Mouse (Mus musculus): ENCODE measurements around the gene AU040320.

Gene AU040320

DNA sequence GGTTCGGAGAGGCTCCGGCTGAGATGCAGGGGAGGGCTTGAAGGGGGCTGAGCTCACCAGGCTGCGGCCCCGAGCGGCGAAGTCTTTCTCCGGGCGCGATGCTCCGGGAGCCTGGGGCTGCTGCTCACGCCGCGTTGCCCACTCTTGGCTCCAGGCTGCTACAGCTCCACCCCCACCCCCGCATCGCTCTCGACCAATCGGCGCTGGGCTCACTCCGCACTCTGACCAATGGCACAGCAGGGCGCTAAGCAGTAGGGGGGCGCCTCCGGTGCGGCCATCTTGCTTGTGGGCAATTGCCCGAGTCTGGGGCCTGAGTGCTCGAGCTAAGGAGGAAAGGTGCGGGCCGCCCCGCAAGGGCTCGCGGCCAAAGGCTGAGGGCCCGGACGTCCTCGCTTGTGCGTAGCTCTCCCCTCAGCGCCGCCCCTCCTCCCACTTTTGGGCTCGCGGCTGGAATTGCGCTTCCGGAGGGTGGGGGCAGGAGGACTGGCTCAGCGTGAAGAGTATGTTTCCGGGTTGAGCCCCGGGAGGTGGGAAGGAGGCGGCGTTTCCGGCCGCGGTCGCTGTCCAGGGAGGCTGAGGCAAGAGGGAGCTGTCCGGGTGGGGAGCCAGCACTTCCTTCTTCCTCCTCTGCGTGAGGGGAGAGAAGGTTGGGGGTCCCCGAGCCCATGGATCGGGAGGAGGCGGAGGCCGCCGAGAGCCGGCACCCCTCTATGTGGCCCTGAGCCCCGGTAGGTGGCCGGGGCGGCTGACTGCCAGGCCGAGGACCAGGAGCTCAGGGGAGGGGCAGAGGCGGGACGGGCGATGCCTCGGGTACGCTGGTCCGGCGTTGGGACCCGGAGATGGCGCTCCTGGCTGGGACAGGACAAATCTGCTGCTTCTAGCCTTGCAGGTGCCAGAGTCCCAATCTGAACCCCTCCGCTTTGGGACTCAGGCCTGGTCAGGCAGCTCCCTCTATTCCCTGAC is at the start of gene AU040320, which contains the start of gene Ncdn:
Gene AU040320, plus strand, starts transcription at position 277 of the 963 bp plus-strand sequence.
Gene Ncdn, minus strand, starts transcription at position 171 of the 963 bp plus-strand sequence.
- DNase-seq = peak; percentile 97

DNA sequence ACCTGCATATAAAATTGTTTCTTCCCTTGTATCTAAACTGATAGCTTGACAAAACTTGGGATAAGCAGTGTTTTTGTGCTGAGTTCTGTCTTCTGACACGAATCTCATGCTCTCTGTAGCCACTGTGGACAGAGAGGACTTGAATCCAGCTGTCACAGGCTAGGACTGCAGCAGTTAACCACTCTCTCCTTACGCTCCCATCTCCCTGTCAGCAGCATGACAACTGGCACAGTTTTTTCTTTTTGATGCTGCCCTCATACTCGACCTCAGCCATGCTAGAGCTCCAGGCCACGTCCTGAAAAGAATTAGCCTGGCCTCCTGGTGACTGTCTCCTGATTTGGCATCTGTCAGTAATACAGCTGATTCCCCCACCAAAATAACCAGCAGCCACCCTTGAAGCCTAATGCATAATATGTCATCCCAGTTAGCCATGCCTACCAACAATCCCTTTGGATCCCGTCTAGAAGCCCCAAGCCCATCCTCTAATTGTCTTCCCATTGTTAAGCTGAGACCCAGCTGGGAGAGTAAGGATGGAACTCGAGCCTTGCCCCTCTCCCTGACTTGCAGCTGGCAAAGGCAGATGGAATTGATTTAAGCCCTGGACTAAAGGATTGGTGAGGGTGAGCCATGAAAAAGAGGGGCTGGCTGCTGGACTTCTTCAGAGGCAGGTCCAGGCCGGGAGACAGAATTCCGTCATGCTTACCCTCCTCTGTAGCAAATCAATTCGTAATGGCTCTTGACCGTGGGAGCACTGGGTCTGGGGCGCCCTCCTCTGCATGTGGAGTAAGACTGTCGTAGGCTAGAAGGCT is 46.5 kb upstream of the AU040320 start:
- no peak for DNase-seq

DNA sequence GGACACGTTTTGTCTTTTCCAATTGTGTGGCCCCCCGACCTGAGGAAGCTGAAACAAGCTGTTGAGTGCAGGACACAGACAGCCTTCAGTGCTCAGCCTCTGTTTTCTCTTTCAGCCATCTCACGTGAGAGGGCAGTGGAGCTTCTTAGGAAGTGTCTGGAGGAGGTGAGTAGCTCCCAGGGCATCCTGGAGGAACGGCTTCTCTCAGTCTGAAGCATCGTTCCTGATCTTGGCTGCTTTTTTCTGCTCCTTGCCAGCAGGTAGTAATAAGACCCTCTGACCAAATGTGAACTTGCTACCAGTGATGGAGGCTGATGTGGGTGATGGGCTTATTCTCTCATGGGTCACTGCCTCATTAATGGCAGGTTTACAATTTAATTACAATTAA is 45.9 kb upstream of the AU040320 start:
- DNase-seq = no peak

DNA sequence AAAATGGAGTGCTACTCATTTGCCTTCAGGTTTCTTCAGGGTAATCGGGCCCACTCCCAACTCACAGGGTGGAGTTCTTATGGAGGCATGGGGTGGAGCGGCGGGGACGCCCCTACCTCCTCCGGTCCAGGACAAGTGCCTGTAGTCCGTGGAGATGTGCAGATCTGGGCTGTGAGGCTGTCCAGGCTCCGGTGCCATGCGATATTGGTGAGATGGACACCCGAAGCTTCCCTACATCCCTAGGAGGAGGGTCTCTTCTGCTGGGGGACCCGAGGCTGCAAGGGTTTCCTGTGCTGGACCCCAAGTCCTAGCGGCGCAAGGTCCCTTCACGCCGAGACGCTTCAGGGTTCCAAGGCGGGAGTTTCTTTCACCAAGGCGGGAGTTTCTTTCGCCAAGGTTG is 21.2 kb upstream of the AU040320 start:
- no peak for DNase-seq

DNA sequence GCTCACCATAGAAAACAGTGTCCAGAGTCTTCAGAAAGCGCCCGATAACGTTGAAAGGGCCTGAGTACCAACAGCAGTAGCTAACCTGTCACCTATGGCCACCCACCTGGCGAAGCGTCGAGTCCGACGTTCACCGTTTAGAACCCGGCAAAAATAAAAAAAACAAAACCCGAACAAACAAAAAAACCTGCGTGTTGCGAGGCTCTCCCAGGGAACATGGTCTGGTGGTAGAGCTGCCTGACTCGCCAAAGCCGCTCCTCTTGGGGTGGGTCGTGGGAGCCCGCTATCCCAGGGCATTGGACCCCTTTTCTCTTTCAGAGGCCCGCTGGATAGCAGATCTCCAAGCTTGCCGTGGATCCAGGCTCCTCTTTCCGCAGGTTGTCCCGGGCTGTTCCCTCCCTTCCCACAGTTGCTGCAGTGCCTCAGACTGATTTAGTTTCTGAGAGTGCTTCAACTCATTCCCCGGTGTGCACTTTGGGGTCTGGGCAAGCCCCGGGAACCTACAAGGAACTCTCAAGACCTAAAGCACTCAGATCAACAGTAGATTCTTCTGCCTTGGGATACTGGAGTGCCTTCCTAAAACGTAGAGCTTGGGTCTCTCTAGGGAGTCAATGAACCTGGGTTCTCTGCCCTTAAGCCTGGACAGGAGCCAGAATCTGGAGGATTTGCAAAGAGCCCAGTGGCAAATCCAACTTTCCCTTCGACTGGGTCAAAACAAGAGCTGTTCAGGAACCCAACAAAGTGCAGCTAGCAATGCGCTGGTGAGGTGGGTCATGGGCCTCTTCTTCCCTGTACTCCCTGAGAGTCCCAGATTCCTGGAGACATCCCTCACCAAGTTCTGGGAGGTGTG is 20.6 kb upstream of the AU040320 start:
- DNase-seq = no peak

DNA sequence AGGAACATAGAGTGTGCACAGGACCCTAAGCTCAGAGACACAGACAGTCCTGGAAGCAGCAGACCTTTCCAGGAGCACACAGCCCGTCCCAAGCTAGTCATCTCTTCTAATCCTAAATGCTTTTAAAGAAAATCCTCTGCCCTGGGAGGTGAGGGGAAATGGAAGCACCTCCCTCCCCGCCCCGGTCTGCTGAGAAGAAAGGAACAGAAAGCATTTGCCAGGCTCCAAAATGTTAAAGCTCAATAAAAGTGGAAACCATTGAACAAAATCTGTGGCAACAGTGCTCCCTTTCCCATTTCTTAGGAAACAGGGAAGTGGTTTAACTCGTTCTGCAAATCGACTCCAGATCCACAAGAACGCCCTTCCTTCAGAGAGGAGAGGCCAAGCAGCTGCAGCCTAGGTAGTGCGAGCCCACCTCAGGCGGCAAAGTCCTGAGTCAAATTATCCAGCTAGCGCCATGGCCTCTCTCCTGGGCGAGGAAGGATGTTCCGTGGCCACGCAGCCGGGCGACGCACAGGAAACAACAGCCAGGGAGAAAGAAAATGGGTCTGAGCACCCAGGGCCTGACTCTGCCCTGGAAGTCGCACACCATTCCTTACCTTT is 19.2 kb upstream of the AU040320 start:
- DNase-seq = no peak

DNA sequence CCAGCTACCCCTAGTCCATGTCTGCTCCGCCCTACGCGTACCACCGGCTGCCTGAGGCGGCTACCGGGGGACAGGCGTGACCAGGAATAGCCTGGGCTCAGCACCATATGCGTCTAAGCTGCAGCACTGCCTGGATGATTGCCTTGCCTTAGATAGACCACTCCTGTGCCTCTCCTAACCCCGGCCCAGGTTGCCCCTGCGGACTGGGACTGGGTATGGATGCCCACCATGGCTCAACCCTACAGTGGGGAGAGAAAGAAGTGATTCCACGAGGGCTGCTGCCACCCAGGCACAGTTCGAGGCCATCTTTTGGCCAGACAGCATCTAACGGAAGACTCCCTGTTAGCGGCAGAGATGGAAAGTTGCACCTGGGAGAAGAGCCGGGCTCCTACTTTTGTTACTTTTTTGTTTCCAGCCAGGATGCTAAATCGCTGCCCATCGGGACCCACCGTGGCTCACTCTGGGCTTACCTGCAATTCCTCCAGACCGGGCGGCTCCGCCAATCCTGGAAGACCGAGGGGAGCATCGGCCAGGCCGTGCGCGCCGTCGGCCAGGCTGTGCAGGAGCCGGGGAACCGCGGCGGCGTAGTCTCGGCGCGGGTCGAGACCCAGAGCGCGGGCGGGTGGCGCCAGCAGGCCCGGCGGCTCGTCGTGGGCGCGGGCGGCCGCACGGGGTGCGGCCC is 18.5 kb upstream of the AU040320 start:
- DNase-seq = no peak

DNA sequence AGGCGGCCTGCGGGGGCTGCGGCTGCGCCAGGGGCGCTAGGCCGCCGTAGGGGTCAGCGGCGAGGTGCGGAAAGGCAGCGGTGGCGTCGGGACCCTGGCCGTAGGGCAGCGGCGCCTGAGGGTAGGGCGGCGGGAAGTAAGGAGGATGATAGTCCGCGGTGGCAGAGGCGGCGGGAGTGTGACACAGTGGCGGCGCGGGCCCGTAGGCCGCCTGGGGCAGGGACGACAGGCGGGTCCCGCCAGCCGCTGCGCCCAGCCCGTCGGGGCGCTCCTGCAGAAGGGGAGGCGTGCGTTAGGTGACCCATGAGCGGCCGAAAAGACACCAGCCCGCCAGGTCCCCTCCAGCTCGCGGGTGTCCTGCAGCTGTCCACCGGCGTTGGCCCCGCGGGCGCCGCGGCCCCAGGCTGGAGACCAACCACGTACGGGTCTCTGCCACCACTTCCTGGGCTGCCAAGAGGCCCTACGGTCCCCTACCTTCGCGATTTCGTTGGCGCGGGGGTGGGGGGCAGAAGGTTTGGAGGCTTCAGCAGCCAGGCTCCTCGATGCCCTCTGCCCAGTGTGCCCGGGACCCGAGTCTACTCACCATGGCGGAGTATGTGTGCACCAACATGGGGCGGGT is 17.9 kb upstream of the AU040320 start:
- DNase-seq = no peak

DNA sequence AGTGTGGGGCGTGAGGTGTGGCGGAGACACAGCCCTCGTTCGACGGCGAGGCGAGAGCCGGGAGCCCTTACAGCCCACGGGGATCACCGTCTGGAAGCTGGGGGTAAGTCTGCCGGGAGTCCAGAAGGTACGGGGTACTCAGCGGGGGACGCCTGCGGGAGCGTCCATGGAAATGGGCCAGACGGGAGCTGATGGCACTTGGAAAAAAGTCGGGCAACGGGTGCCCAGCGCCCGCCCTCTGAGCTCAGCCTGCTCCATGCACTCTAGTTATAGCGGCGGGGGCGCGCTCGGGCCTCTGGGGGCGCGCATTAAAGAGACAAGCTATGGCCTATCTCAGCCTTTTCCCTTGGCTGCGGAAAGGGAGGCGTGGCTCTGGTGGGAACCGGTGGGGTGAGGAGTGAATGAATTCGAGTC is 17.3 kb upstream of the AU040320 start, which contains the start of gene Tfap2e:
Gene Tfap2e, minus strand, starts transcription at position 240 of the 414 bp plus-strand sequence.
- DNase-seq = no peak

DNA sequence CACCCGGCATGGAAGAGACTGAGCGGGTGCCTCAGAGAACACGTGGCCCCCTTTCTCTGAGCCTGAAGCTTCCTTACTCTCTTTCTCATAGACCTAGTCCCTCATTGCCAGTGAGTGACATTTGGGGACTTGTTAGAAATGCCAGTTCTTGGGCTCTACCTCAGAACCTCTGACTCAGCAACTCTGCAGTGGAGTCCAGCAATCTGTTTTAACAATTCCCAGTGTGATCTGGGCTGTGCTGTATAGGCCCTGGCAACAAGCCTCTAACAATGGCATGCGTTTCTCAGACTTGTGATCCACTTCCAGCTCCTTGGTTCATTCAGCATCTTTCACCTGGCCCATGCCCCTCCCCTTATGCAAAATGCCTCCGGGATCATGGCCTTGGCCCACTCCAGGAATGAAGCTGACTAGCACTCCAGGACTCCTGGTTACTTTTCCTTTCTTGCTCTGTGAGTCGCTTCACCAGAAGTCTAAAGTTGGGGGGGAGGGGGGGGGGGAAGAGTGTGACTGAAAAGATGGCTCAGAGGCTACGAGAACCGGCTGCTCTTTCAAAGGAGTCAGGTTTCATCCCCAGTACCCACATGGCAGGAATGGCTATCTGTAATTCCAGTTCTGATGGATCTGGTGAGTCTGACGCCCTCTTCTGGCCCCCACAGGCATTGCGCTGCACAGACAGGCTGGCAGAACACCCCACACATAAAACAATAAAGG is 13.2 kb upstream of the AU040320 start:
- no peak for DNase-seq

DNA sequence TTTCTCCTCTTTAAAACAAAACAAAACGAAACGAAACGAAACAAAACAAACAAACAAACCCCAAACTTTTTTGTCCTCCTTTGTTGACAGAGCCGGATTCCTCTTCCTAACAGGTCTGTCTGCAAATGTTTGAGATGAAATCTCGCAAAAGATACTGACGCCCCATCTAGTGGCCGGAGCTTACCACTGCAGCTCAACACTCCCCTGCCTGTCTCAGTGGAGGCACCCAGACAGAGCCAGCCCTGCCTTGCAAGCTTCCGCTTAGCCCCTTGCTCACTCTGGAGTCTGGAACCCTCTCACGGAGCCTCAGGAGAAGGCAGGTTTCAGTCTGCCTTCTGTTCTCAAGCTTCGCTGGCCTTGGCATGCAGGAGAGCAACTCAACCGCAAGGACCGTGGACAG is 11.9 kb upstream of the AU040320 start:
- peak; percentile 84 for DNase-seq

DNA sequence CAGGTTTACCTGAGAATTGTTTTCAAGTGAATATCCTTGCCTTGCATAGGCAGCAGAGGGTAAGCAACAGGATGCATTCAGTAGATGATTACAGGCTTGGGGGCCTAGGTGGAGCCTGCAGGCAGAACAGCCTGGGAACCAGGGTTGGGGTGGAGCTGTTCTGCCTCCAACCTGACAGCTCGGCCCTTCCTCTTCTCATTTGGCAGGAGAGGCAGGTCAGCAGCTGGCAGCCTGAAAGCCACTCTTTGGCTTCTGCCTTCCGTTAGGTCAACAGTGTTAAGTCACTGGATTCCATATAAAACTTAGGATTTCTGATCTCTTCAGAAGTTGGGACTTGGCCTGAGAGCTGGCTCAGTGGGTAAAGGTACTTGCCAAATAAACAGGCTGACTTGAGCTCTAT is 10.4 kb upstream of the AU040320 start:
- DNase-seq = no peak

DNA sequence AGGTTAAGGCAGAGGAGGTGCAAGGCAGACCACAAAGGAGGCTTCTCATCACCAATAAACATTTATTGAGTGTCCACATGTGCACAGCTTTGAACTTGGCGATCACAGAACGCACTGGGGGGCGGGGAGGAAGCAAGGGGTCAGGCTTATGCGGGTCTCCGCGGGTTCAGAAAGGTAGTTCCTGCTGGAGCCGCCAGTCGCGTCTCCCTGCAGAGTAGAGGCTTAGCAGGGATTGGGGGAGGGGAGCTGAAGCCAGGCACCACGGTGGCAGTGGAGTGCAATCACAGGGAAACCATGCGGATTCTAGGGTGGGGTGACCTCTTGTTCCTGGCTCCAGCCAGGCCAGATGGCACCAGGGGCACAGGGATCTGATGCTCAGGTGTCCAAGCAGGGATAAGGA is 9.6 kb upstream of the AU040320 start:
- no peak for DNase-seq

DNA sequence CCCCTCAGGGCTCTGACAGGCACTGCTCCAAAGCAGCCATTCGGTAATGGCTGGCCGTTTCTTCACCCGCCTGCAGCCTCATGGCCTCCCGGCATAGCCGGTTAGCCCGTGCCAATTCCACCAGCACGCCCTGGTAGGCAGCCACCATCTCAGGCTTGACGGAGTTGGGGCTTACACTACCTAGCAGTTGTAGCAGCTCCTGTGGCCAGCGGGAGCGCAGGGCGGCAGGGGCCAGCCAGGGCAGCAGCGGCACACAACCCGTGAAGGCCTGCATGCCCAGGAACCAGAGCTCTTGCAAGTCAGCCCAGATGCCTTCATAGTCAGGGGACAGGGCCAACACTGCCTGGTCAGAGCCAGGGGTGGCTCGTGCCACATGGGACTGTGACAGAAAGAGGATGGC is 8.5 kb upstream of the AU040320 start:
- no peak for DNase-seq

DNA sequence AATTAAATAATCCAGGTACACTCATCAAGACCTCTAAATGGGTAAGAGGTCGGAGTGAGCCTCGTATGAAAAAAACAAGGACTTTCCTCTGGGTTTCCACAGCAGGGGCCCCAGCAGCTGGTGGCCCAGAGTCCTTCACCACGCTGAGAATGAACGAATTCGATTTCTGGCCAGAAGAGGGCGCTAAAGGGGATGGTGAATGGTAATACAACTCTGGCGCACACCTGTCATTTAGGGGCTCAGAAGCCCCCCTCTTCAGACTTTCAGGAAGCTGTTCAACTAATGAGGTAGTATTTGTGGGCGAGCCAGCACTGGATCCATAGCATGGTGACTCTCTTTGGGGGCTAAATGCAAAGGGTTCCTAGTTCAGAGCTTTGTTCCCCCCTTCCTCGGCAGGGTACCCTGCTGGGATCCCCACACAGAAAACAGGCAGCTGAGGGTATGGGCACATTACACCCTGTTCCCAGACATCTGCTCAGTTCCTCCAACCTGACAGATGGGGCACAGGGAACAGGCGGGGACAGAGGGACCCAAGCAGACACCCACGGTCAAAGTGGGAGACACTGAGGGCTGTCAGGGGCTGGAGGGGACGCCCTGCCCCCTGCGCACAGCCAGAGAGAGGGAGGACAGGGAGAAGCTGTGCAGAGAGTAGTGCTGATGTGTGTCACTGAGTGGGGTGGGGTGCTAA is 7.7 kb upstream of the AU040320 start:
- DNase-seq = peak; percentile 69

DNA sequence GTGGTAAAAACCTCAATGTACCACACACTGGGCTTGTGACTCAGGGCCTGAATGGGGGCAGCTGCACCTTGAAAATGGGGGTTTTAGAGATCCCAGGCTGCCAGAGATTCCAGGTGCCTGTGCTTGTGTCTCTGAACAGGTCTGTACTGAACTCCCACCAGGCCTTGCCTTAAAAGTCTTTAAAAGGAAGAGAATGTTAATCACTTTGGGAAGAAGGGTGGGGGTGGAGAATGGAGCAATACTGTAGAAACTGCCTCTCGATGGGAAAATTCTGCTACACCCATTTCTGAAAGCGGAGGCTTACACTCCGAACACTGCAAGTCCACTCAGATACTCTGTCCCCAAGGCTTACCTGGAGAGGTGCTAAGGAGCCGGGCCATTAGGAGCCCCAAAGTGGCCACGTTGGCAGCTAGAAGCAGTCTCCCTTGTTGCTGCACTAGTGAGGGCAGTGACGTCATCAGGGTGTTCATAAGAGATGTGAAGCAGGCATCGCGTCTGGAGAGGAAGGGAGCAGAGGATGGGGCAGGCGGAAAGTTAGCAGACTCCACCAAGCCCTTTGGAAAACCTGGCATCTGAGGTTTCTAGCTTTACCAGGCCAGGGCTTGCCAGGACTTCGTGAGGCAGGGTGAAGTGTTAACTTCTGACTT is 7.0 kb upstream of the AU040320 start:
- no peak for DNase-seq

DNA sequence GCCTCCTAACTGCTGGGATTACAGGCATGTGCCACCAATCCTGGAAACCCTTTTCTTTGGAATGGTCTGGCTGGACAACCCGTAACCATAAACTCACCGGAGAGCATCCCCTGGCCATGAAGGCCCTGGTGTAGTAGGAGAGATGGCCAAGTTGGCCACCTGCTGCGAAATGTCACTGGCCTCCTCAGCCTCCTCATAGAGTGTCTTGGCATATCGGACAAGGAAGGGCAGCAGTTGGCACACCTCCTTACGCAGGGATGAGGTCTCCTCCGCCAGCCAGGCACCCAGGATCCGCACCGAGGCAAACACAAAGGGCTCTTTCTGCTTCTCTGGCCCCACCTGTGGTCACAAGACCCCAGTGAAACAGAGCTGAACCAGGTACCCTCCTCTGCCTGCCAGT is 5.0 kb upstream of the AU040320 start:
- no peak for DNase-seq

DNA sequence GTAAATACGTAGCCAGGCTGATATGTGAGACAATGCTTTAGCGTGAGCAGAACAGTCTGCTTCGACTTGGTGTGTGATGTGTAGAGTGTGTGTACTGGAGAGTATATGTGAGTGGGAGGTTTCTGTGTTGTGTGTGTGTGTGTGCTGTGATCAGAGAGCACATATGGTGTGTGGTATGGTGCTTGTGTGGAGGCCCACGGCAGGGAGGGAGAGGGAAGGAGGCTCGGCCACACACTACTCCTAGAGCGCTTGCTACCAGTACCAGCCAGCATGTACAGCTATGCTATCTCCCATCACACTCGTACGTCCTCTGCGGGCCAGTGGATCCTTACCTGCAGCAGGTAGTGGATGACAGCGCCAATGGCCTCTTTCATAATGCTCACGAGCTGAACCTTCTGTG is 3.8 kb upstream of the AU040320 start:
- no peak for DNase-seq

DNA sequence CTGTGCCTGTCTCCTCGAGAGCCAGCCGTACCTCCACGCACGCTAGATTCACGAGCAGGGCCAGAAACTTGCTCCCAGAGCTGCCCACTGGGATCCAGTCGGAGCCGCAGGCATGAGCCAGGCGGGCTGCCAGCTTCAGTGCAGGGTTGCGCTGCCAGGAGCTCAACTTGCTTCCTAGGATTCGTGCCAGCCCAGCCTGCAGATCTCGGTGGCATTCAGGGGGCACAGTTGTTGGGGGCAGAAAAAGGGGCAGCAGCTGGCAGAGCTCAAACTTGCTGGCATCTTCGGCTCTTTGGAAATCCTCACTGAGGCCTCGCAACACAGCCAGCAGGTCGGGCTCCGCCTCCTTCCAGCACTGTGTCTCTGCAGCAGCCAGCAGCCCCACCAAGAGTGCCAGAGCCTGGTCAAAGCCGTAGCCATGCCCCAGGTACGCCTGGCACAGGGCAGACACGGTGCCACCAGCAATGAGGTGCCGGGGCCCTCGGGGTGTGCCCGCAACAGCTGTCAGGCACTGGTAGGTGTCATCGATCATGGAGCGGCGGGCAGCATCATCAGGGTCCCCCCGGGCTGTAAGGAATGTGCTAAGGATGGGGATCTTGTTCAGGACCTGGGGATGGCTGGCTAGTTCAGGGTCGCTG is 3.2 kb upstream of the AU040320 start:
- DNase-seq = no peak
